Mouse (Mus musculus) monocyte, adult 2 months (primary cell): ENCODE measurements around the gene Hivep3.

Experiments used
- DNase-seq, 2 experiments: peaks; one replicate each; pipeline ENCODE4 v3.0.0; 2022; ENCODE audit warnings: low spot score in 2 of 2, low read depth in 1 of 2

Gene Hivep3

DNA sequence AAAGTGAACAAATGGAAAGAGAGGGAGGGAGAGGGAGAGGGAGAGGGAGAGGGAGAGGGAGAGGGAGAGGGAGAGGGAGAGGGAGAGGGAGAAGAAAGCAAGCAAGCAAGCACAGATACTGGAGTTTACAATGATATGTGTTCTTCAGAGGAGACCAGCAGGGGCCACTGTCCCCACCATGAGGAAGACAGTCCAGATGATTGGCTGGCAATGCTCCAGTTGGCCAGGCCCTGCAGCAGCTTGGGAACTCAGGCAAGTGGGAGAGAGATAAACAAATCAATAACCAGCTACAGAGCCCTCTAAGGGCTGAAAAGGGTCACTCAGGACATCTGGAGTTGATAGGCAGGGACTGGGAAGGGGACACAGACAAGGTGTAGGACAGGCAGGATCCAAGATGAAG lies 169.7 kb downstream of the Hivep3 start:
- no peak for DNase-seq

DNA sequence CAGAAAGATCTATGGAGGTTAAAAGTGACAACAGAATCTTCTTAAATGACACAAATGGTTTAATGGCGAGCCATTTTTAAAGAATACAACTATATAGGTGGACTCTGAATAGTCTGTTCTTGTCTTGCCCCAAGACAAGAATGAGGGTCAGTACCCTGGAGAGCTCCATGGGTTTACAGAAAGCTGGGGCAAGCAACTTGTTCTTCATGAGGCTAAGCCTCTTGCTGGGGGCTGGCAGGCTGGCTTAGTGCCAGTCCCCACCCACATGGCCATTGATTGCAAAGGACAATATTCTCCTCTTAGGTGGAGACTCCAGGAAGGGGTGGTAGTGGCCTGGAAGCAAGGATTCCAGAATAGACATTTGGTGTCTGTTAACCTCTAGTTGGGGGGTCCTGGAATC lies 170.2 kb downstream of the Hivep3 start:
- no peak for DNase-seq

DNA sequence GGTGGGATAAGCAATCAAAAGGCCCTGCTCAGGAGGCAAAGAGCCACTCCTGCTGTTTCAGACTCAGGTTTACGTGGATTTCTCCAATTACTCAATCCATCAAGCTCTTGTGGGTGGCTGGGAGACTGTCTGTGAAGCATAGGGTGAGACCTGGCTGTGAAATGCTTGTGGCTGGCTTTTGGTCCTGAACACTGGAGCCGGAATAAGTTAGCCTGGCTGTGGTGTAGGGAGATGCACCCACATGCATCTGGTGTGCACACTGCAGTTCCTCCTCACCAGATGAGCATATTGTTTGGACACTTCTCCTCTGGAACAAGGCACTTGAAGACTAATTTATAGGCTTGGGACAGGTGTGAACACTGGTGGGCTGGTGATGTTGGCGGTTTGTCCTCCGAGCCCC lies 170.7 kb downstream of the Hivep3 start:
- DNase-seq: no peak

DNA sequence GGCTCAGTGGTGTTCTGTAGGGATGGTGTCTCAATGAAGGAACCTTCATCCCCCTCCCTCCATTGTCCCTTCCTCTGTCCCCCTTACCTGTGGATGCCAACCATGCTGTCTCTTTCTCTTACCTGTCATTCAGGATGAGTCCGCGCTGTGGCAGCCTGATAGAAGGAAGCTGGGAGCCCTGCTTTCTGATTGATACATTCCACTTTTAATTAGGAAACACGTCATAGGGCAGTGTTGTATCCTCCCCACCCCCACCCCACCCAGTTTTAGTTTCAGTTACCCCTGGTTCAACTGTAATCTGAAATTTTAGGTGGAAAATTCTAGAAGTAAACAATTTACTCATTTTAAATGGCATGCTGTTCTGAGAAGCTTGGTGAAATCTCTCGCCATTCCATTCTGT lies 173.5 kb downstream of the Hivep3 start:
- DNase-seq: no peak

DNA sequence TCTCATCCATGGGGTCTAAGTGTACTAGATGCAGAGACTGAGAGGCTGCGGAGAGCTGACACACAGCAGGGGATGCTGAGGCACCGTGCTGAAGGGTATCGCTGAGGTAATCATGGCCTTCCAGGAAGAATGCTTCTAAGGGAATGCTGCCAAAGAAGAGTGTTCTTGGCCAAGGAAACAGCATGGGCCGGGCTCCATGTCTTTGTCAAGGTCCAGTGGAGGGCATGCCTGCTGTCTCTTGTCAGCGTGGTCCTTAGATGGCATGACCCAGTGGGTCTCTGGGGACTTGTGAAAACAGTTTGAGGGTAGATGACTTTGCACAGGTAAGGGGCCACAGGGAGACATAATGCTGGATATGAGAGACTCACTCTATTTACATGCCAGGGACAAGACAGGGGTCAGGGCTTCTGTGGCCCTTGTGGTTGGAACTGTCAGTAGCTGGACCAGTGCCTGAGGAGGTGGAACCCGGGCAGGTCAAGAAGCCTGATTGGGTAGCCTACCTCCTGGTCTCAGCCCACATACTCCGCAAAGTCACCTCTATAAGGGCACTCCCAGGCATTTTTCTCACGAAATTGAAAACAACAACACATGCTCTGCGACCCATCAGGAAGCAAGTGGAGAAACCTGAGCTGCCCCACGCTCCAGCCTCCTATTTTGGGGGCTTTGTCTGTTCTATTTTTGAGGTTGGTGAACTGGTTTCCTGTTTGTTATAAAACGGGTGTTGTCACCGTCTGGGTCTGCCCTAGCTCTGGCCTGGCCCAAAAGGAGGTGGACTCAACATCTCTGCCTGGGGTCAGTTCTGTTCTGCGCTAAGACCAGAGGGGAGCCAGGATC lies 177.7 kb downstream of the Hivep3 start:
- DNase-seq: no peak

DNA sequence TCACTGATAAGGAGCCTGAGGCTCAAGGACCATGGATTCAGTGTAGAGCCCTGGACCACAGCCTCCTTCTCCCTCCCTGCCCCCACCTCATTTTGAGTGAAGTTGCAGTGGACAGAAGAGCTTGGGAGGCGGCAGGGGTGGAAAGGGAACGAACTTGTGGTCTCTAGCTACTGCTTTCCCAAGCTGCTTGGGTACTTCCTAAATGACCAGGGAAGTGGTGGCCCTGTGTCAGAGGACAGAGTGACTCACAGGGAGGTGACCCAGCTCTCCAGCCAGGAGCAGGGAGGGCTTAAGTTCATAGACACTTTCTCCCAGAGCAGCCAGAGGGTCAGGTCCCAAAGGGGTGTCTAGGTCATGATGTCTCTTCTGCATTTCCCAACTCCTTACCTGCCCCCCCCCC lies 178.6 kb downstream of the Hivep3 start:
- DNase-seq: peak in 1 of 2 experiments; percentile 7

DNA sequence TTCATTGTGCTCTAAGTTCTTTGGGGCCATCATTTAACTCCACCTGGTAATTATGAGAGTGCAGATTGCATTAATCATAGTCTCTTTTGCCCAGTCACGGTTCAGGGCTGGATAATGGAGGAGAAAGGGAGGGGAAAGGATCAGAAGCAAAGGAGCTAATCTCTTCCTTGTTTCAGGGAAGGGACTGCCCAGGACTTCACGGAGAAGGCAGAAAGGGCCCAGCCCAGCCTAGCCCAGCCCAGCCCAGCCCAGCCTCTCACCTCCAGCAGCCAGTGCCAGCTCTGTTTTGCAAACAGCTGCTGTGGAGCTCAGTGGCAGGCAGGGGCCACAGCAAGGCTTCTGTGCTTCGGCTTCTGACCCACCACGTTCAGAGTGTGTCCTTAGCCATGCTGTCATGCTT lies 180.6 kb downstream of the Hivep3 start:
- DNase-seq: no peak

DNA sequence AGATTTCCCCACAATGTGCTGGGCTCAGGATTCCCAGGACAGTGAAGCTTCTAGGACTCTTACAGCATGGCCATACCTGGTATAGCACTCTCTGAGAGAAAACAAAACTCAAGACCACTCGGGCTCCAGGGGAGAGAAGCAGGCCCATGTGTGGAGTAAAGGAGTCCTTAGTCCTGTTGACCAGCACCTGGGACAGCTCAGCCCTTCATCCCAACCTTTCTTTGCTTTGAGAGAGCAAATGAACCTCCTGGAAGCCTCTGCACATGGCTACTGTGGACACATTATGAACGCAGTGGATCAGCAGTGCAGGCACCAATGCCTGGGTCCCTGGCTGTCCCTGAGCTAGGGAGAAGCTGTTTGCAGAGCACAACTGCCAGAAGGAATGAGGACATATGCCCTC lies 181.5 kb downstream of the Hivep3 start:
- no peak for DNase-seq

DNA sequence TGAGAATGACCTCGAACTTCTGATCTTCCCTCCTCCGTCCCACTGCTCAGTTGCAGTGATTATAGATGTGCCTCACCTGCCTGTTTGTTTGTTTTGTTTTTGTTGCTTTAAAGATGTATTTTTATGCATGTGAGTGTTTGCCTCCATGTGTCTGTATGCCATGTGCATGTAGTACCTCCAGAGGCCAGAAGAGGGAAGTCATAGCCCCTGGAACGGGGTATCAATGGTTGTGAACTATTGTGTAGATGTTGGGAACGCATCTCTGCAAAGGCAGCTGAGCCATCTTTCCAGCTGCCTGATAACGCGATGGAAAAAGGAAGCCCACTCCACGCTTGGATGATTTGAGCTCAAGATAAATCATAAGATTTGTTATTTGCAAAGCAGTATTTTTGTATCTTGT lies 183.9 kb downstream of the Hivep3 start:
- no peak for DNase-seq

DNA sequence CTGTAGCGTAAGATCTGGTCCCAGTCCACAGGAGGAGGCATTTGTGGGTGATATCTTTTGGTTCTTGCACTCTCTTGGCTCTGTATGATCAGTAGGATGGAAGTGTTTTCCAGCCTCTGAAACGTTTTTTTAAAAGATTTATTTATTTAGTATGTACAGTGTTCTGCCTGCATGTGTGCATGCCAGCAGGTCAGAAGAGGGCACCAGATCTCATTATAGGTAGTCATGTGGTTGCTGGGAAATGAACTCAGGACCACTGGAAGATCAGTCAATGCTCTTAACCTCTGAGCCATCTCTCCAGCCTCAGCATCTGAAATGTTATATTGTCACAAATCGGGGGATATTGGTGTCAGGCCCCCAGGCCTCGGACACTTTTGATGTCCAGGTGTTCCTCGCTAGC lies 185.8 kb downstream of the Hivep3 start:
- DNase-seq: no peak

DNA sequence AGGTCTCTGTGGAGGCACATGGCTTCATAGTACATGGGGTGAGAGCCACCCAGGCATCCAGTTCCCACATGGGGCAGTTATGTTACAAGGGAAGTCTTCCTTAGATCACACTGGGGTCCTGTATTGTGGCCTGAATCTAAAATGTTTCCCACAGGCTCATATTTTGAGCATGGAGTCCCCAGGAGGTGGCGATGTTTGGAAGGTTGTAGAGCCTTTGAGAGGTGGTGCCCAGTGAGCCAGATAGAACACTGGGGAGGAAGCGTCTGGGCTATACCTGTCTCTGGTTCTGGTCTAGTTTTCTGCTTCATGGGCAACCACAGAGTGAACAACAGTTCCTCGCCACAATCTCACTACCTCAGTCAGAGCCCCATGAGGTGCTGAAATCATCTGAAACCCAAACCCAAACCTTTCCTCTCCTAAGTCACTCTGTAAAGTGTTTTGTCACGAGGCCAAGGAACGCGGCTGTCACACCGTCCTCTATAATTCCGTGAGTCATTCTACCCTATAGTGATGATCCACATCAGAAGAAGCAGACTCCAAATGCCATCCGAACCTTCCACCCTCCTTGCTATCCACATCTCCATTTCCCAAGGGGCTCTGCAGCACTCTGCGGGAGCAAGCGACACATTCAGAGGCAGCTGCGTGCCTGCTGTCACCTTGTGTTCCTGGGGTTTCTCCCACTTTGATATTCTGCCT lies 187.6 kb downstream of the Hivep3 start:
- no peak for DNase-seq

DNA sequence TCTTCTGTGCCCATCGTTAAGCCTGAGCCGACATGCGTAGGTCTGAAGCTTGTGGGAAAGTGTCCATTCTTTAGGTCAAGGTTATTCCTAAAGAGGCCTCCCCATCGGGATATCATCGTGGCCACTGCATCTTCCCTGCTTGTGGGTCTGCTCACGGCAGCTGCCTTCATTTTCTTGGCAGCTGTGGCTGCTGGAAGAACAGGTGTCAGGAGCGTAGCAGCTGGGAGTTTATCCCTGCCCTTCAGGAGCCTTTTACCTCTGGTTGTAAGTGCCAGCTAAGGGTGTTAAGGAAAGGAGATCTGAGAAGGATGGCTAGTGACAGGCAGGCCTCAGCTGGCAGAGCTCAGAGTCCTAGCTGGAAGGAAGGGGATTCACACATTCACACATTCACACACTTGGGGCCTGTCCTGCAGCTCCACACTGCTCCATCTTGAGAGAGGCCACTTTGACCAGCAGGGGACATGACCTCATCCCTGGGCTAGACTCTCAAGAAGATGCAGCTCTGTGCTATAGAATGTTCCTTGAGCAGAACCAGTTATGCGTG lies 188.2 kb downstream of the Hivep3 start:
- no peak for DNase-seq

DNA sequence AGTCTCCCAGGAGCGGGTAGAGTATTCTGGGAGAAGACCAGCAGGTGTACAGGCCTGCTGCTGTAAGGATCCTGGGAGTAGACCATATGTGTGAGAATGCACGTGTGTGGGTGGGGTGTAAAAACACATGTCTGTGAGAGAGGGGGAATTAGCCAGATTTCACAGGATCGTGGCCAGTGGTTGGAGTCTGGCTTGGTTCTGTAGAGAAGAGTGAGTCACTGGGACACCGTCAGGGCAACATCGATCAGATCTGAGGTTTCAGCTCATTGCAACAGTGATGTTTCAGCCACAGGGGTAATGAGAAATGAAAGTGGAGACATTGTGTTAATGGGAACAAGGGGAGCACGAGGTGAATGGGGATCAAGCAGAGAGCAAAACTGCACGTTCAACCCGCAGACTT lies 189.4 kb downstream of the Hivep3 start:
- peak in 1 of 2 experiments; percentile 27 for DNase-seq

DNA sequence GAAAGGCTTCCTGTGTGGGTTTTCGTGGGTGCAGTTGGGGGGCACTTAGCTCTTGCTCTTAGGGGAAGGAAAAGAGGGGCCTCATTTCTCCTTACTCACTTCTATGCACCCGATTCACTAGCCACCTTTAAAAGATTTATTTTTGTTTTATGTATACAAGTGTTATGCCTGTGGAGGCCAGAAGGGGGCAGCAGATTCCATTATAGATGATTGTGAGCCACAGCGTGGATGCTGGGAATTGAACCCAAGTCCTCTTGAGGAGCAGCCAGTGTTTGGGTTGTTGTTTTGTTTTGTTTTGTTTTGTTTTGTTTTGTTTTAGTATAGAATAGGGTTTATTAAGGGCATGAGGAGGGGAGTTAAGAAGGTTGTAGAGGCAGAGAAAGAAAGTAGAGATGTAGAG lies 189.8 kb downstream of the Hivep3 start:
- no peak for DNase-seq

DNA sequence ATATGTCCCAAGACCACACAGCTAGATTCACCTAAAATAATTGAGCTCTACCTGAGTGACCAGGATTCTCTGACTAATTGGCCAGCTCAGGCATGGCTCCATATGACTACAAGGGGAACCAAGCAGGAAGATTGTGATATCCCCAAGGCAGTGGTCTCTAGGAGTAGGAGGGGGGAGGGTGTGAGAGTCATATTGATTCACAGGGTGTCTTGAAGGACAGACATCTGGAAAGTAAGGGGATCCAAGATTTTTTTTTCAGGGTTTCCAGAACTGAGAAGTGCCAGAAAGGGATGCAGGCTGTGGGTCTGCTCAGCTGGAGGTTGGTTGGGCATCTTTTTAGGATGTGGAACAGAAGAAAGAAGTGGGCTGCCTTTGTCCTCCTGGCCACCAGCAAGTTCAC lies 191.5 kb downstream of the Hivep3 start:
- DNase-seq: no peak

DNA sequence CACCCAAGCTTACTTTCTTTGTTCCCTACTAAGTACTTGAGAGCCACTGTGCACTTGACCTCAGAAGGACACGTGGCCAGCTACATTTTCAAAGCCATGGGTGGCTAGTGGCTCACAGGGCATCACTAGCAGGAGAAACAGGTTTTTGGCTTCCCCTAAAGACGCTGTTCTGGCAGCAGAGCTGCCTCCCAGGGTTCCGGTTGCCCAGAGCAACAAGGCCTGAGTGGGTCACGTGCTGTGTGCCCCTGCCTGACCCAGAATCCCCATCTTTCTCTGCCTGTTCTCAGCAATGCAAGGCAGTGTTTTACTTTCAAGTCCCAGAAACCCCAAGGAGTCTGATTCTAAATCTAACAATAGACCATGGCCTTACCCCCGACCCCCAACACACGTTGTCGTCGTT lies 198.3 kb downstream of the Hivep3 start:
- DNase-seq: no peak

DNA sequence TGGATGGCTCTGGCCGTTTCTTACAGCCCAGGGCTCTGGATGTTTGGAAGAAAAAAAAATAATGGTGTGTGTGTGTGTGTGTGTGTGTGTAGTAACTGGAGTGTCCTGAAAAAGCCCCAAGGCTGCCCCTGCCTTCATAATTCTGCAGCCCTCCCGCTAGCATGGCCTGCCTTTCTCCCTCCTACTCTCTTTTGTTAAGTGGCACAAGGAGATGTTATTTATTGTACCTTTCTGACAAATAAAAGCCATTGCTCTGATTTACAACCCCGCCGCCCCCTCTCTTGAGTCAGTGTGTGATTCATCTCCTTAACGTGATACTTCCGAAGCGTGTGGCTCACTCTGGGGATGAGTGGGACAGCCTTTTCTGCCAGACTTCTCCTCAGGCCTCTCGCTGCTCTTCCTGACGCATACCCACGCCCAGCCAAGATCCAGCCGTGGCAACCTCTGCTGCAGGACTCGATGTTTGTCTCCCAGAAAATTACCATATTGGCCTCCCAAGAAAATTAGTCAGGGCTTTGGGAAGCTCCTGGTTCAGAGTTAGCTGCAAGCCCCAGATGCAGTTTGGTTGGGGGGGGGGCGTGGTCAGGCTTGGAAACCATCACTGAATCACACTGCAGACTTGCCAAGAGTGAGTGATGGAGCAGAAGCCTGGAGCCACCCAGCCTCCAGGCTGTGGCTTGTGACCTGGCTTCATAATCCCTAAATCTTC lies 199.1 kb downstream of the Hivep3 start:
- DNase-seq: no peak

DNA sequence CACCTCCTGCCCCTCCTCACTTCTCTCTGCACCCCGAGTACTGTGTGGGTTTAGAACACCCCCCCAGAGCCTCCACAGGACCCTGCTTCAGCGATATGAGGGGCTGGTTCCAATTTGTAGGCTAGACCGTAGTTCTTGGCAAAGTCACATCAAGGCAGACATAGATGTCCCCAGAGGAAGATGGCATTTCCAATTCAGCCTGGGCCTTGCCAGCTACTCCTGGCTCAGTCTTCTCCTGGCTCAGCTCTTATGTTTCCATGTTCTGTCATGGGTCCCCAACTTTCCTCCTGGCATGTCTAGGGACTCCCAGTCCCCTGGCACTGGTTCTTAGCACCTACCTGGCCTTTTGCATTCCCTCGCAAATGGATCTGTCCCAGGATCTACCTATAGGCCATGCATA lies 201.3 kb downstream of the Hivep3 start:
- DNase-seq: no peak

DNA sequence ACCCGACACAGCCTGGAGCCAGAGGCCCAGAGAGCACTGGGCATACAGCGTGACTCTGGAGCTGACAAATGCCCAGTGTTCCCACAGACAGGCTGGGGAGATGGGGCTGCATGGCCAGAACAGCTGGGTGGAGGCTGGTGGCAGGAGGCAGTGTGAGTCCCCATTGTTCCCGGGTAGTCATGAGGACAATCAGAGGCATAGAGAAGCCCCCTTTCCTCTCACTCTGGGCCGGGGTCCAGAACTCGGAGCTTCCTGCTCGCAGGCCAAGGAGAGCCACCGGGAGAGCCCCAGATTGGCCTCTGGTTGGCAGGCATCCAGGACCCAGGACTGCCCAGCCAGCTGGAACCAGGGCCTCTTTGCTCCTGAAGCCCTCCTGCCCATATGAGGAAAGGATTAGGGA lies 204.3 kb downstream of the Hivep3 start:
- no peak for DNase-seq

DNA sequence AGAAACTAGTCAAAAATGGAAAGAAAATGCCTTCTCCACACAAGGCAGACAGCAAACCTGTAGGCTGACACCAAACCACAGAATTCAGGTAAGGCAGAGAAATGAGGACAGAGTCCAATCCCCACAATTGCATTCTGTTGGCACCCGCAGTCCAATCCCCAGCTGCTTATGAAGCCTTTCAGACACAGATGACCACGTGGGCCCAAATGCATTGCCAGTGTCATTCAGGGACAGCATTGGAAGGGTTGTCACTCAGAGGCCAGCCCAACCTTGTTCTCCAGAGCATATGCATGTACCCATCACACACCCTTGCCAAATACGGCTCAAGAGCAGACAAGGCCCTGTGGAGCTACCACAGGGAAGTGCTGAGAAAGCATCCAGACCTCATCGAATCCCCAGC lies 204.9 kb downstream of the Hivep3 start:
- DNase-seq: no peak

DNA sequence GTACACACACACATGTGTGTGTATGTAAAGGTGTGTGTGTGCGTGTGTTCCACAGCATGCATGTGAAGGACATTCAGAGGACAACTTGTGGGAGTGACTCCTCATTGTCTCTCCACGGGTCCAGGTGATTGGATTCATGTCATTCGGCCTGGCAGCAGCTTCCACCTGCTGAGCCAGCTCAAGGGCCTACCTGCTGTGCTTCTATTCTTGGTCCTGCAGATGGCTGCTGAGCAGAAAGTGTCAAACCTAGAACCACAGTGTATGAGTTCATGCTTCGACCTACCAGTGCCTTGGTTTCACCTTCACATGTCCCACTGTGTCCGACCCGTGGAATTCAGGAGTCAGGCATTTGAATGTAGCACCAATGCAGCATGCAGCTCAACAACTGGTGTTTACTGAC lies 206.2 kb downstream of the Hivep3 start:
- DNase-seq: no peak
